Mouse (Mus musculus) ES-Bruce4 (cell line): ENCODE data around the gene Eif1b.

Source experiments
- EP300 ChIP-seq: IDR thresholded peaks from 2 replicates; pipeline ENCODE4 v1.6.1; 2011; ENCODE audit warnings: low read depth, low read length; ENCODE audit not compliant: insufficient read depth
- POLR2A ChIP-seq: IDR thresholded peaks from one replicate; pipeline ENCODE4 v1.8.1; 2011; ENCODE audit warnings: low read length; ENCODE audit not compliant: insufficient read depth

- TF ChIP-seq EP300 (no peak), POLR2A (no peak)
Observed at GRCm38 (mm10) chr9:120504423-120504822, 12.4 kb downstream of the Eif1b start.
